Mouse (Mus musculus) midbrain, embryonic 11.5 days (tissue): Measurements from ENCODE around the gene E030018B13Rik. TPM values are rescaled to one million over a fixed set of nuclear protein-coding genes. Genes with fewer than 3 reads are reported as not detected.

Experiments used
- ATAC-seq: fragments of 200-750 bp; cut with Nextera tagmentation; 2 replicates; pipeline ENCODE4 v1.8.0; 2017; ENCODE audit warnings: moderate TSS enrichment, moderate library complexity; ENCODE audit not compliant: low FRiP score
- DNase-seq: peaks from one replicate; pipeline ENCODE4 v3.0.0; 2015; ENCODE audit warnings: low spot score; ENCODE audit errors: missing footprints
- H3K27ac ChIP-seq: fragments of 300-500 bp; sonication (generic); 2 replicates; pipeline ENCODE4 v1.5.1; 2014; ENCODE audit warnings: low read depth, low read length
- H3K27me3 ChIP-seq: fragments of 300-500 bp; sonication (generic); 2 replicates; pipeline ENCODE4 v1.6.1; 2014; ENCODE audit warnings: mild to moderate bottlenecking, low read length, moderate library complexity, mixed read lengths; ENCODE audit not compliant: control insufficient read depth, insufficient read depth
- H3K36me3 ChIP-seq: fragments of 300-500 bp; sonication (generic); 2 replicates; pipeline ENCODE4 v1.6.1; 2014; ENCODE audit warnings: mild to moderate bottlenecking, low read length, moderate library complexity, mixed read lengths; ENCODE audit not compliant: control insufficient read depth, insufficient read depth
- H3K4me1 ChIP-seq: fragments of 300-500 bp; sonication (generic); 2 replicates; pipeline ENCODE4 v1.6.1; 2014; ENCODE audit warnings: low read length; ENCODE audit not compliant: control insufficient read depth, insufficient read depth
- H3K4me2 ChIP-seq: fragments of 300-500 bp; sonication (generic); 2 replicates; pipeline ENCODE4 v1.6.1; 2014; ENCODE audit warnings: mild to moderate bottlenecking, moderate library complexity
- H3K4me3 ChIP-seq: fragments of 300-500 bp; sonication (generic); 2 replicates; pipeline ENCODE4 v1.5.1; 2014; ENCODE audit warnings: low read depth, low read length
- H3K9ac ChIP-seq: fragments of 300-500 bp; sonication (generic); 2 replicates; pipeline ENCODE4 v1.6.1; 2014; ENCODE audit warnings: low read length
- H3K9me3 ChIP-seq: fragments of 300-500 bp; sonication (generic); 2 replicates; pipeline ENCODE4 v1.6.1; 2016; ENCODE audit warnings: low read length; ENCODE audit not compliant: control insufficient read depth
- WGBS: fragments of 180-500 bp; shearing (Covaris S2); extraction: QIAGEN DNeasy Blood & Tissue Kit; methylation state at CpG from one replicate; pipeline ENCODE4 v1.1.7; 2014; 5-methylcytosine and 5-hydroxymethylcytosine counted together
- polyA plus RNA-seq: library from polyadenylated mRNA; unstranded; fragments of >200 nt; fragmentation: Nextera tagmentation; extraction: Ambion mirVana; gene quantifications from 2 replicates; pipeline ENCODE4 v1.2.1, GENCODE M21; 2014

The E030018B13Rik gene
- polyA plus RNA-seq, 1 experiment from 2014 or later: 0.14 TPM

- Histone ChIP-seq H3K27ac (no peak overlapping the region), H3K27me3 (no peaks in the 10 kb centered on the region), H3K36me3 (no peaks in the 10 kb centered on the region), H3K4me1 (peaks cover 7% of the 10 kb centered on the region), H3K4me2 (no peak overlapping the region), H3K4me3 (no peak overlapping the region), H3K9me3 (no peaks in the 10 kb centered on the region), H3K9ac (no peak overlapping the region)
- ATAC-seq (no peak), DNase-seq (no peak)
- WGBS: 58% methylated on average over 2 of the region's 2 CpGs
Observed at GRCm38 (mm10) chr7:63943946-63944345, 27.3 kb downstream of the E030018B13Rik start.

DNA sequence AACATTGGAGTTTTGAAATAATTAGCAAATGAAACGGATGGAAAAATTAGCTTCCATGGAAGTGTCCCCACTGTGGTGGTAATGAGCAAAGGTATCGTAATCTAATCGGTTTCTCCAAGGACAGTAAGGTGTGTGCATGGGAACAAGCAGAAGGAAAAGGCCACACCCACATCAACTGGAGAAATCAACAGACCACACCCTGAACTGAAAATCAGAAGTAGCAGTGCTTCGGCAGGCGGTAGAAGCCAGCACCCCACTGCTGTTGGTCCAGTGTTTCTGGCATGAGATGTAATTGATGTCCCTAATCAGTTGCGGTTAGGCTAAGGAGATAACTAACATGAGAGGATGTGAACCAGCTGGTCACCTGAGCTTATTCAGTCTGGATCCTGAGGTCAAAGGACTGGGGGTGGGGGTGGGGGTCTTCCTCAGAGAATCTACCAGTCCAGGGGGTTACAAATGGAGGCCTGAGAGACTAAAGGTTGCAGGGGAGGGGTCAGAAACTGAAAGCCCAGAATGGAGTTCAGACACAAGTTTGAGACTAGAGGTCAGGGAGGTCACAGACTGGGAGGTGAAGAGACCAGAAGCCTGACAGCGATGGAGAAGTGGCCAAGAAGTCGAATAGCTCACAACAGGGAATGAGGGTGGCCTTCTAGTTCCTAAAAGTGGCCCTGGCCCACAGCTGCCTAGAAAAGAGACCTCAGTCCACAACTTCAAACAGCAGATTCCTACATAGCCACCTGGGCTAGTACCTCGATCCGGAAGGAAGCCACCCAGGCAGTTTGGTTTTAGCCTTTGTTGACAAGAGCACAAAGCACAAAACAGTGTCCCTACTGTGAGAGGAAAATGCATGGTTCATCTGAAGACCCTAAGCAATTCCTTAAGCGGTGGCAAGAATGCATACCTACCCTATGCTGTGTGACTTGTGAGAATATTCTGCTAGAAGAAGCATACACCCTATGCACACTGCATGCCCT is 31.1 kb downstream of the E030018B13Rik start:
- Histone ChIP-seq H3K27ac (no peak overlapping the region), H3K27me3 (no peaks in the 10 kb centered on the region), H3K4me2 (no peak overlapping the region), H3K4me3 (no peak overlapping the region), H3K9ac (no peak overlapping the region), H3K36me3 (no peaks in the 10 kb centered on the region), H3K9me3 (no peaks in the 10 kb centered on the region), H3K4me1 (peaks cover 8% of the 10 kb centered on the region)
- DNase-seq (no peak), ATAC-seq (no peak)
- 56% methylated on average over 11 of the region's 11 CpGs for WGBS

DNA sequence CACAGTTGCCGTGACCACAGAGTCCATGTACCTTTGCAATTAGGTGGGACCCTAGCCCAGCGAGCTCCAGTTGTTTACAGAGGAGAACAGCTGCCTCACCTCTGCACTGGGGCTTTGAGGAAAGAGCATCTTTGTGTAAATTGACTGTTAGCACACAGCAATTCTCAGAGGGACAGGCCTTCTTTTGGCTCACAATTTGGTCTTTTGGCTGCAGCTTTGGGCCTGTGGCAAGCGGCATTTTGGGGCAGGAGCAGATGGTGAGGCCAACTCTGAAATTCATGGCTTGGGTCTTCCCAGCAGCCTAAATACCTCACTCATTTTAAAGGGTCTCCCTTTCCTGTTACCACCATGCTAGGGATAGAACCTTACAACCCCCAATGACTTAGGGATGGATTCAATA is 32.5 kb downstream of the E030018B13Rik start:
- Histone ChIP-seq H3K27me3 (no peaks in the 10 kb centered on the region), H3K9ac (no peak overlapping the region), H3K27ac (no peak overlapping the region), H3K4me3 (no peak overlapping the region), H3K4me1 (peaks cover 8% of the 10 kb centered on the region), H3K9me3 (no peaks in the 10 kb centered on the region), H3K4me2 (no peak overlapping the region), H3K36me3 (no peaks in the 10 kb centered on the region)
- ATAC-seq (no peak), DNase-seq (no peak)
- WGBS: 84% methylated on average over 3 of the region's 3 CpGs

GRCm38 (mm10) chr7:63950931-63951607 is 34.4 kb downstream of the E030018B13Rik start:
- no peaks in the 10 kb centered on the region for H3K36me3 ChIP-seq
- no peak overlapping the region for H3K4me2 ChIP-seq
- peak; percentile 69 for DNase-seq
- H3K4me1 ChIP-seq: peaks cover 10% of the 10 kb centered on the region
- H3K4me3 ChIP-seq: no peak overlapping the region
- WGBS: 83% methylated on average over 10 of the region's 10 CpGs
- no peak overlapping the region for H3K9ac ChIP-seq
- H3K27me3 ChIP-seq: no peaks in the 10 kb centered on the region
- no peak for ATAC-seq
- H3K27ac ChIP-seq: no peak overlapping the region
- no peaks in the 10 kb centered on the region for H3K9me3 ChIP-seq

- Histone ChIP-seq H3K4me1 (peaks cover 23% of the 10 kb centered on the region), H3K36me3 (no peaks in the 10 kb centered on the region), H3K9ac (no peak overlapping the region), H3K27me3 (no peaks in the 10 kb centered on the region), H3K4me3 (no peak overlapping the region), H3K4me2 (no peak overlapping the region), H3K9me3 (no peaks in the 10 kb centered on the region), H3K27ac (no peak overlapping the region)
- WGBS: 43% methylated on average over 7 of the region's 7 CpGs
- no peak for ATAC-seq
- no peak for DNase-seq
Observed at GRCm38 (mm10) chr7:63952077-63952898, 35.6 kb downstream of the E030018B13Rik start.

DNA sequence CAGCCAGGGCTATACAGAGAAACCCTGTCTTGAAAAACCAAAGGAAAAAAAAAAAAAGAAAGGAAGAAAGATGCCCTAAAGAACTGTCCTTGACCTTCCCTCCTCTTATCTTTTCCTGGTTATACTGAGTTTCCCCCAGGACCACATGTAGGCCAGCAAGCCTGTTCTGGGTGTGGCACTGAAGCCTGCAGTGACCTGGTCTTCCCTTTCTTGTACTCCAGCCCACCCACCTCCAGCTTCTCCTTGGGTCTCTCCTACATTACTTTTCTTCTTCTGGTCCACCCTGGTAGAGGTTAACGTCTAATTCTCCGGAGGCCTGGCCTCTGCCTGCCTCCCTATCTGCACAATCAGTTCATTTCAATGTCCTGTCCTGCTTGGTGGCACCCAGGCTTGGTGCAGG is 38.8 kb downstream of the E030018B13Rik start:
- WGBS: 93% methylated on average over 2 of the region's 2 CpGs
- Histone ChIP-seq H3K36me3 (no peaks in the 10 kb centered on the region), H3K4me1 (peaks cover 37% of the 10 kb centered on the region), H3K27me3 (no peaks in the 10 kb centered on the region), H3K9me3 (no peaks in the 10 kb centered on the region), H3K9ac (no peak overlapping the region), H3K4me2 (no peak overlapping the region), H3K4me3 (no peak overlapping the region), H3K27ac (no peak overlapping the region)
- ATAC-seq (no peak), DNase-seq (peak; percentile 59)

DNA sequence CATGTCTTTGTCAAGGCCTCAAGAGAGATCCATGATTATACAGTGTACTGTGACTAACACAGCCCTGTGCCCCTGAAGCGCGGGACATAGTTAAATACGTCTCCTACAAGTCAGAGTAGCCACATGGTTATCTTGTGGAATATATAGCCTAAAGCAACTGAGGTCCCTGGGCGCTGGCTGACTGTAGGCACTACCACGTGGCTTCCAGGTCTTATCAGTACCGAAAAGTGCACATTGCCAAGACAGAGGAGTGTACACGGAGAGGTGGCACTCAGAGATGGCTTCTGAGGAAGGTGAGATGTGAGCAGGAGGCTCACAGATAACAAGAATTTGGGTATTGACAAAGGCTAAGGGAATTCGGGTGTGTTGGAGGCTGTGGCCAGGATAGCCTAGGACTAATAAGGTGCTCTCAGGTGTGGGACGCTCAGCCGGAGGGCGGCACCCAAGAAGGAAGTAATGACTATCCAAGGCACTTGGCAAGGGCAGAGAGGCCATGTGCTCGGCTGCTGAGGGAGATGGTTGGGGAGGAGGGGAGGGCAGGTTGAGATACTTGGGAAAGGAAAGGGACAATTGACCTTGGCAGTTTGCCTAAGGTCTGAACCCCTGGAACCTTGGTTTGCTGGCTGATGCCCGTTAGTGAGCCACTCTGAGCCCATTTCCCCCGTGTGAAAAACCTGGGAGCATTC is 39.6 kb downstream of the E030018B13Rik start:
- ATAC-seq (no peak; the same call in 1 of the 2 replicates), DNase-seq (peak; percentile 89)
- H3K36me3 ChIP-seq: no peaks in the 10 kb centered on the region

GRCm38 (mm10) chr7:63956981-63957713 is 40.5 kb downstream of the E030018B13Rik start:
- Histone ChIP-seq H3K9ac (peak overlapping the region; percentile 62), H3K36me3 (no peaks in the 10 kb centered on the region), H3K4me2 (peak overlapping the region; percentile 35), H3K27me3 (no peaks in the 10 kb centered on the region), H3K4me3 (peak overlapping the region; percentile 17), H3K27ac (peak overlapping the region; percentile 99), H3K4me1 (peaks cover 34% of the 10 kb centered on the region), H3K9me3 (no peaks in the 10 kb centered on the region)
- WGBS: 5% methylated on average over 16 of the region's 16 CpGs
- DNase-seq (peak; percentile 98), ATAC-seq (peak; percentile 95)

More for the DNA sequence above, 39.6 kb downstream of the E030018B13Rik start:
- Histone ChIP-seq H3K27ac (peak overlapping the region; percentile 99), H3K9ac (peak overlapping the region; percentile 44), H3K4me3 (no peak overlapping the region), H3K9me3 (no peaks in the 10 kb centered on the region), H3K27me3 (no peaks in the 10 kb centered on the region), H3K4me2 (0 out of 2 replicates have a peak overlapping the region, but pooled peaks have one; percentile 13), H3K4me1 (peaks cover 37% of the 10 kb centered on the region)
- 69% methylated on average over 14 of the region's 14 CpGs for WGBS
